Mouse (Mus musculus) ovary, postnatal 36 days (tissue): ENCODE measurements around the gene Trim43a.
"Not testable (repeated sequence)": the region's sequence is repeated elsewhere in the genome, so short reads cannot be mapped to it uniquely, and the experiment has no call there.

ENCODE experiments used
- DNase-seq: peaks from one replicate; pipeline ENCODE4 v3.0.0; 2022; ENCODE audit warnings: low spot score, mixed read lengths

Trim43a gene

DNA sequence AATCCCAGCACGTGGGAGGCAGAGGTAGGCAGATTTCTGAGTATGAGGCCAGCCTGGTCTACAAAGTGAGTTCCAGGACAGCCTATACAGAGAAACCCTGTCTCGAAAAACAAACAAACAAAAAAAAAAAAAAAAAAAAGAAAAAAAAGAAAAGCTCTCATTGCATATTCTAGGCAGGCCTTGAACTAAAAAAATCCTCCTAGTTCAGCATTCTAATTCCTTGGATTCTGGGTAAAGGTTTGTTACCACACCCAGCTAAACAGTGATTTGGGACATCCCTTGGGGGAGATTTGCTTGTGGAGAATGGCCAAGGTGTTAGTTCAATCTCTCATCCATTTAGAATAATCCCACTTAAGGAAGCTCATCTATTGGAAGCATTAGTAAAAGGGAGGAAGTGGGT lies at the start of gene Trim43a:
Trim43a (plus strand) TSS at position 301 of the 400 bp plus-strand sequence.
- not testable (repeated sequence) for DNase-seq

DNA sequence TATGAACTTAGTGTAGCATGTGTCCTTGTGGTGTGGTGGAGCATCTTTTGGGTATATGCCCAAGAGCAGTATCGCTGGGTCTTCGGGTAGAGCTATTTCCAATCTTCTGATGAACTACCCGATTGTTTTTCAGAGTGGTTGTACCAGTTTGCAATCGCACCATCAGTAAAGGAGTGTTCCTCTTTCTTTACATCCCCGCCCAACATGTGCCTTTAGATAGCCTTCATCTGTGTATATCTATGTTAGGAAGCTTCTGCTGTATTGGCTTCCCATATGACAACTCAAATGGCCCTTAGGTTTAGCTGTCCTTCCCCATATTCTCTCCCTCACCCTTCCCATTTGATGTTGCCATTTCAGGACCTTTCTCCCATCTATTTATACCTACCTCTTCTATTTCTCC lies 46.6 kb upstream of the Trim43a start:
- no peak for DNase-seq

DNA sequence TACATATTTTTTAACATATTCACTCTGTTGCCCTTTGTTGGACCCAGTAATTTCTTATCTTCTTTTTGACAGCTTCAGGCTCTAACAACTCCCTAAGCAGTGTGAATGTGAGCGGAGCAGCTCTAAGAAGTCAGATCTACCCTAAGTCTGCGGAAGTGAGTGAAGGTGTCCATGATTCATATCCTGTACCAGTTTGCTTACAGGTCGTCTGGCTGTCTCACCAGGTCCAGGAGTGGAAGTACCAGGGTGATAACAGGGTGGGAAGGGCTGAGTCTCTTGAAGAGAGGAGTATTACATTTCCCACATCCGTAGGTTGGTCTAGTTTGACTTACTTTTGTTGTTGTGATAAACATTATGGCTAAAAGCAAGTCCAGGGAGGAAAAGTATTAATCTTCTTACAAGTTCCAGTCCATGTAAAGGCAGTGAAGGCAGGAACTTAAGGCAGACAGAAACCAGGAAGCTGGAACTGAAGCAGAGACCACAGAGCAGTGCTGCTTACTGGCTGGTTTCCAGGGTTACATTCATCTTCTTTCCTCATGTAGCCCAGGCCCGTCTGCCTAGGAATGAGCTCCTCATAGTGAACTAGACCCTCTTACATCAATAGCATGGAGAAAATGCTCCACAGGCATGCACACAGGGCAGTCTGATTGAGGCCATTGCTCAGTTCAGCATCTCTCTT lies 41.0 kb upstream of the Trim43a start:
- DNase-seq: no peak

DNA sequence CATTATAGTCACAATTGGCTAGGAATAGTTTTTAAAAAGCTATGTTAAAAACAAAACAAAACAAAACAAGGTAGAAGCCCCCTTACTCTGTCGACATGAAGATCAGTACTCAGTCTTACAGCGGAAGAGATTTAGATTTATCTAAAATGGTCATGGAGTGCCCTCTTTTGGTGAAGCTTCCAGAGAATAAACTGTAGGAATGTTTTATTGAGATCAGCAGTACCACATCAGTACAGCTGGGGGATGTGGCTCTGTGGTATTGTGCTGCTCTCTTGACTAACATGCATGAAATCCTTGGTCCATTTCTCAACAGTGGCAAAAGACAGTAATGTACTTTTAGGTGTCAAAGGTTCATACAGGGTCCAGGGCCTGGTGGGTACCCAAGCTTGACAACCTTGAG lies 37.9 kb upstream of the Trim43a start:
- DNase-seq: no peak

DNA sequence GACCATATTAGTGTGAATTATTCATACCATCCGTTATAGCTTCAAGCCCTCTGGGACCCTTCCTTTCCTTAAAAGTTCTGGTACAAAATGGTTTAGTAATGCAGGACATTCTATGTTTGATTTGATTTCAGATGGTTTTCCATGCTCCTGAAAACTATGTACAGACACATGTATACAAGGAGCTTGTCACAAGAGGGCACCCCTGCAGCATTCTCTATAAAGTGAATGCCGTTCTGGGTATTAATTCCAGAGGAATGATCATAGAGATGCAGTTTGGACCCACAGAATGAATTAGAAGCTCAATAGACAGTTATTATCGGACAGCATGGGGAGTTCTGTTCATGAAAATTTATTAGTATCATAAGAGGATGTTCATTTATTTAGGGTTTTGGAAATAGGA lies 35.2 kb upstream of the Trim43a start:
- no peak for DNase-seq

DNA sequence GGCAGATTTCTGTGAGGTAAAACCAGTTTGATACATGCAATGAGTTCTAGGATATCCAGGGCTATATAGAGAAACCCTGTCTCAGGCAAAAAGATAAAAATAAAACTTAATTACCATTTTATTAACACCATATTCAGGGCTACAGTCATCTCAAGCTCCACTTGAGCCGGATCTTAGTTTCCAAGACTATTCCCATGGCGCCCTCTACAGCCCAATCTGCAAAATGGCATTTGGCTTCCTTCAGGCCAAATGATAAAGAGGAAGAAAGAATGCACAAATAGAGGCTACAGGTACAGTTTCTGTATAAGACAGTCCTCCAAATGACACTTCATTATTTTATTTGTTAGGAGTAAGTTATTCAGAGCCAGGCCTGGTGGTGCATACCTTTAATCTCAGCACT lies 34.5 kb upstream of the Trim43a start:
- no peak for DNase-seq

DNA sequence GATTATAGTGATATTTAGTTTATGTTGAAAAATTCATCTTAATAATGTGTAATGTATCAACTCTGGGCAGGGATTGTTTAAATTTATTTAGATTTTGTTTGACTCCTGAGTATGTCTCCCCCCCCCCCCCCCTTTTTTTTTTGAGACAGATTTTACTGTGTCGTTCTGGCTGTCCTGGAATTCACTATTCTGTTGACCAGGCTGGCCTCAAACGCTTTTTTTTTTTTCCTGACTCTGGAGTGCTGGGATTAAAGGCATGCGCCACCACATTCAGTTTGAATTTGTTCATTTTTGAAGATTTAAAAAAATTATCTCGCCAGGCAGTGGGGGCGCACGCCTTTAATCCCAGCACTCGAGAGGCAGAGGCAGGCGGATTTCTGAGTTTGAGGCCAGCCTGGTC lies 34.0 kb upstream of the Trim43a start:
- DNase-seq: no peak

DNA sequence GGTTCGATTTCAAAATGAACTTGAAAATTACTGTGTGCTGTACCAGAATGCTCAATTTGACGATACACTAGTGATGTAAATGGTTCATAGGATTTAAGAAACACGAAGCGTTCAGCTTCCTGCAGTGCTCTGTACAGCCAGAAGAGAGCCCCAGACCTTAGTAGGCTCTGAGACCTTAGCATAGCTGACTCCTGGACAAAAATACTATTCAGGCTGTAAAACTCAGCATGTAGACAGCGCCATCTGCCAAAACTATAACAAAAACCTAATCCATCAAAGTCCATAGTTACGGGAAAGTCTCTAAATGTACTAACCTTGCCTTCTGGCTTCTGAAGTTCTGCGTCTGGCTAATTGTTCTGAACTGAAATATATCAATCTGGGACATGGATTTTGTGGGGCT lies 33.4 kb upstream of the Trim43a start:
- no peak for DNase-seq

DNA sequence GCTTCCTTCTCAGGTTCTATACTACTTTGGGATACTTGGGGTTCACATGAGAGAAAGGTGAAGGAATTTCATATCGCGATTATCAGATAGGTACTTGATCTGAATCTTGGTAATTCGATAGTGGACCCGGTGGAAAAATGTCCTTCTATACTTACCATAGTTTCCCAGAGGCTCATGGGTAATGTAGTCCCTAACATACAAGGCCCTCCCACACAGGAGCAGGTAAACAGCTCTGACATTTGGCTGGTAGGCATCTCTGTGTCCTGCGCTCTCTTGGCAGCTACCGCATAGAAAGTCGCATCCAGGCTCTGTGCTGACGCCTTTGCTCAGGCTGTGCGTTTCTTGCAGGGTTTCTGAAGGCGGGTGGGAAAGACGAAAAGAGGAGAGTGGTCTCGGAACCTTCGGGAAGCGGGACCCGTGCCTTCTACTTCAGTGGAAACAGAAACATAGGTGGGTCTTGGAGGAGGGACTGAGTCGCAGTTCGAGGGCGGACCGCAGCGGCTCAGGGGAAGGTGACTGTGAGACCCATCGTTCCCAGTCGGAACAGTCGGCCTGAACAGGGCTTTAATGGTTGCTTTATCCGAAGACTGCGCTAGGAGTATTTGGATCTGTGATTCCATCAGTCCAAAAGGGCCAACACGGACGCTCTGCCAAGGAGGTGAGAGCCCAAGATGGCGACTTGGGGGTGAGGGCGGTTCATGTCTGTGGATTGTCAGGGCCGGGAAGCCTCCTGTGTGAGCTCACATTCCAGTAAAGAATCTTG lies 32.7 kb upstream of the Trim43a start, which contains the start of gene Zfp949:
Zfp949 (plus strand) TSS at position 170 of the 763 bp plus-strand sequence.
- peak; percentile 49 for DNase-seq

DNA sequence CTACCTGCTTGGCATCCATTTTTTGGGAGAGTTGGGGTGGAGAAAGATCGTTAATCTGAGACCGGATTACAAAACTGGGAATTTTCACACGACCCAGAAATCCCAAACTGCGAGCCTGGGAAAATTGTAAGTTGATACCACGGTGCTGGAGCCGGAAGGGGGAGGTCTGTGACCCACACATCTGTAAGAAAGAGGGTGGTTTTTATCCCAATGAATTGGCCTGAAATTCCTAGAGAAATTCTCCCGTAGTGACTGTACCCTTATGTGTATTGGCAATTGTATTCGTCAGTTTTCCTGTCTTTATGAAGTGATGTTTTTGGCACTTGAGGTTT lies 32.1 kb upstream of the Trim43a start:
- no peak for DNase-seq

DNA sequence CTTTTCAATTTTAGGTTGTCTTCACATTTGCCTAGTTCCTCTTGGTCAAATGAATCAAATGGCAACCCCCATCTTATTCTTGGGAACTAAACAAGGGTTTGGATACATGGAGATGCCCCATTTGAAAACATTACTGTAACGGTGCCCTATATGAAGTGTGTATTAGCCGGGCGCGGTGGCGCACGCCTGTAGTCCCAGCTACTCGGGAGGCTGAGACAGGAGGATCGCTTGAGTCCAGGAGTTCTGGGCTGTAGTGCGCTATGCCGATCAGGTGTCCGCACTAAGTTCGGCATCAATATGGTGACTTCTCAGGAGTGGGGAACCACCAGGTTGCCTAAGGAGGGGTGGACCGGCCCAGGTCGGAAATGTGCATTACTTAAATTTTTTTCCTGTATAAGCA lies 27.6 kb upstream of the Trim43a start:
- no peak for DNase-seq

DNA sequence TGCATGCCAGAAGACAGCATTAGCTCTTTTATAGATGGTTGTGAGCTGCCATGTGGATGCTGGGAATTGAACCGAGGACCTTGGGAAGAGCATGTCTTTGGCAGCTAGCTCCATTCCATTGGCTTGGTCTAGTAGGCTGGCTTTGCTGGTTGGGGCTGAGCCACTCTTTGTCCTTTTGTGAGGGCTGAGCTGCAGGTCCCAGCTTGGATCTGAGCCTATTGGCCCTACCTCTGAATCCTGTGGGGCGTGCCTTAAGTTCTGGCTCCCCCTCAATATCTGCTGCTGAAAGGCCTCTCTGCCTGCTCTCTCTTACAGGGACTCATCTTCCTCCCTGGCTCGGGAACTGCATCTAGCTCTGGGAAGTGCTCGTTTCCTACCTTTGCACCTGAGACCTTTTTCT lies 22.5 kb upstream of the Trim43a start:
- DNase-seq: no peak

DNA sequence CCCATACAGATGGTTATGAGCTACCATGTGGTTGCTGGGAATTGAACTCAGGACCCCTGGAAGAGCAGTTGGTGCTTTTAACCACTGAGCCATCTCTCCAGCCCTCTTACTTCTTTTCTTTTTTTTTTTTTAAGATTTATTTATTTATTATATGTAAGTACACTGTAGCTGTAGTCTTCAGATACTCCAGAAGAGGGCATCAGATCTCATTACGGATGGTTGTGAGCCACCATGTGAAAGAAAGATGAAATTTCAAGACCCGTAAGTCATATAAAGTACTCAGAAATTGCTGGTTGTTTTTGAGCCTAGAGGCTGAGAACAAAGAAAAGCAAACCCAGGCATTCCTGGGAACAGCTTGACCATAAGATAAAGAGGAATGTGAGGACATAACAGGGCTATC lies 19.2 kb upstream of the Trim43a start:
- not testable (repeated sequence) for DNase-seq

DNA sequence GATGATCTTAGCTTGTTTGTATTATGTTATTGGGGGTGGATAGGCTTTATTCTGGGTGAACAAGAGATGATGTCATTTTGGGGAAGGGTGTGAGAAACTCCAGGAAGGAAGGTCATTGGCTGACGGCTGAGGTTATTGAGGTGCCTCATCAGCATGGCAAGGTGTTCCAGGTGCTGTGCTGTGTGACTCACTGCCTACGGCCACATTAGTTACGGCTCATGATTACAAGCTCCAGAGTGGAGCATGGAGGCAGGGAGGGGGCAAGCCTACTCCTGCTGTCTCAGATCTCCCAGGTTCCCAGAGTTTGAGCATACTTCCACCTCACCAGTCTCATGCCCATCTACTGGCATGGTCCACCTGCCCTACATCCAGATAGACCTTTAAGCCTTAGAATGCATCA lies 10.2 kb upstream of the Trim43a start:
- not testable (repeated sequence) for DNase-seq

DNA sequence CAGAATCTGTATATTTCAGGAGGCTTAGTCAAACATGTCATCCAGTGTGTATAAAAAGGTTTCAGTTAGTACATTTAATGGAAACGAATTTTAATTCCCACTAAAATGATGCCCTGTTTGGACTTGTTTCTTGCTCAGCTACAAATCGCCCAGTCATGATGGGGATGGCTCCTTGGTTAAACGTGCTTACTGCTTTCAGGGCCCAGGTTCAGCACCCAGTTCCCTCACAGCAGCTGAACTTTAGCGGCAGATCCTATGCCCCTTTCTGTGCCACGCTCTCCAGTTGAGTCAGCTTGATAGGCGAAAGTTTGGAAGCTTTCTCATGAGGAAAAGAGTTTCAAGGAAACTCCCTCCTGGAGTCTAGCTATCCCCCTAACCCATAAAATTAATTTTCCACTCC lies 13.0 kb downstream of the Trim43a start:
- DNase-seq: not testable (repeated sequence)

DNA sequence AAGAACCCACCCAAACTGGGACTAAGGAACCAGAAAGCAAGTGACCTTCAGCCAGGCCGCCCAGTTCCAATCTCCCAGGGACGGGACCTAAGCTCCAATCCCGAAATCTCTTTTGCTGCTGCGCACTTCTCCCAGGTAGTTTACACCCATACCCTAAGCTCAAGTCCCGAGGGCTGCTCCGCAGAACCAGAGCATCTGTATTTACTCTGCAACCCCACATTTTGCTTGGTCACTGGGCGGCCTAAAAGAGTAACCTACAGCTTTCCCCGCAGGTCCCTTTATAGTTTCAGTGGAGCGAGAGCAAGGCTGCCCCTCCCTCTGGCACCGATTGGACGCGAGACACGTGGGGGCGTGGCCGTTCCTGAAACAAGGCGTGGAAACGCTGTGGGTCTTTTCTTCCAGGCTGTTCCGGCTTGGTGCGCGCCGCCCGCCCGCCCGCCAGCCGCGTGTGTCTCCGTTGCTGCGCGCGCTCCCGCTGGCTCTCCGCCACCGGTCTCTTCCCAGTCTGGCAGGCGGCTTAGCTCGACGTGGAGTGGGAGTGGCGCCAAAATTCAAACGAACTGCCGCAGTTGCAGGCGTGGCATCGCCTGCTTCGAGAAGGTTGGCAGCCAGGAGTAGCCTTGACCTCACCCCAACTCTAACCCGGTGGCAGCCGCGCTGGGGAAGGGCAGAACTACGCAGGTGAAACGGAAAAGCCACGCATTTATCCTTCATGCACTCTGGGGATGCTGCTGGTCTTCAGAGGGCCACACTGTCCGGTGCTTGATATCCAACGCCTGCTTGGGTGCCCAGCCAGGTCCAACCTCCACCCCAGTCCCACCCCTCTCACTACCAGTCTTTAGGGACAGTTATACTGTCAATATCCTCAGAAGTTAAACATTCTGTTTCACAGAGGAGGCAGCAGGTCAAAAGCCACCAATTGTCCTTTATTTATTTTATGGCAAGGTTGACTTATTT lies 18.8 kb downstream of the Trim43a start:
- DNase-seq: peak; percentile 100

DNA sequence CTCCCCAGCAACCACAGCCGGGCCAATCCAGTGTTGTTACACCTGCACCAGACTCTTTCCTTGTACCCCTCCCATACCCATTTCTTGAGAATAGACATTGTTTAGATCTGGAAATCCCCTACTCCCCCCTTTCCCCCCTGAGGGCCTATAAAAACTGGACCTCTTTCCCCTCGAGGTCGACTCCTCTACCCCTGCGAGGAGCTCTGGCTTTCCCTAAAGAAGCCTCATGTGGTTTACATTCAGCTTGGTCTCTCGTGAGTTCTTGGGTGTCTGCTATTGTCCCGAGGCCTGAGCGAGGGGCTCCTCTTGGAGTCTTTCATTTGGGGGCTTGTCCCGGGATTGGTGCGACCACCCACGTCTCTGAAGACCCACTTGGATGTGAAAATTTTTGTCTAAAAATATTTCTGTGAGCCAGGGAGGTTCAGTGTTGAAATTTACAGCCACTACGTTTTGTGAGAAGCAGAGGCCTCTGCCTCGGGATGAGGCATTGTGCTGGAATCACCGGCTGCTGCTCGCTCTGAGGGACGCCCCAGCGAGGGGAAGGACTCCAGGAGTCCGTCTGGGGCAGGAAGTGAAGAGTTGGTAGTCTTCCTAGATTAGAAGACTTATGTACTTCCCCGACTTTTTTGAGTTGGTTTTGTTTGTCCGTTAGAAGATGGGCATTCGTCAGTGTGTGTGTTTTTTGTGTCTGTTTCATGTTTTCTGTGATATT lies 45.3 kb downstream of the Trim43a start:
- not testable (repeated sequence) for DNase-seq

DNA sequence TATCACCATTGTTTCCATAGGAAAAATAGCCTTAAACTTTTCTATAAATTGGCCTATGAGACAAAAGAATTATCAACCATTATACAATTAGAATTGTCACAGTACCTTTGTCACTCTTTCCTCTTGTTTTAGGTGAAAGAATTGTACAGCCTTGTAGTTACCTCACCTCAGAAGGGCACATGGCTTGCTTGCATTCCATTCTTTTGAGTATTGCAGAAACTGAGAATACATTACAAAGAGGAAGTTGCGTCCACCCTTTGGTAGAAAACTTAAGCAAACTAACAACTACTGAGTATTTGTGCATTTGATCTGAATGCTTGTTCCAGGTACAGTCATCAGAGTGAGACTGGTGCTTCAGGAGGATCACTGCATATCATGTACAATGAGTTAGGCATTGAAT lies 57.4 kb downstream of the Trim43a start:
- not testable (repeated sequence) for DNase-seq
